Mouse (Mus musculus): ENCODE measurements at regions not wholly inside any gene's neighbourhood (a gene's known extent, or its start where the extent isn't known, plus 50 kb on each side); places are given as distances from the start of the nearest gene placed in this dataset.

GRCm38 (mm10) chr3:115816328-115817160 lies 71.1 kb upstream of the Dph5 start:
- DNase-seq (ENCODE audit: inconsistent ontology term) = no peak

GRCm38 (mm10) chr3:115817771-115818170 lies 69.9 kb upstream of the Dph5 start:
- DNase-seq (ENCODE audit: inconsistent ontology term) = no peak

GRCm38 (mm10) chr3:115818734-115819133 lies 68.9 kb upstream of the Dph5 start:
- no peak for DNase-seq (ENCODE audit: inconsistent ontology term)

- DNase-seq (ENCODE audit: inconsistent ontology term) = no peak
These were observed 68.1 kb upstream of the Dph5 start for GRCm38 (mm10) chr3:115819401-115820138.

GRCm38 (mm10) chr3:115820139-115820481 lies 67.5 kb upstream of the Dph5 start:
- no peak for DNase-seq (ENCODE audit: inconsistent ontology term)

- no peak for DNase-seq (ENCODE audit: inconsistent ontology term)
These were observed 66.0 kb upstream of the Dph5 start for GRCm38 (mm10) chr3:115821627-115822026.

- DNase-seq (ENCODE audit: inconsistent ontology term) = peak; percentile 81
These were observed 65.1 kb upstream of the Dph5 start for GRCm38 (mm10) chr3:115822491-115822890.

- DNase-seq (ENCODE audit: inconsistent ontology term) = no peak
These were observed 63.9 kb upstream of the Dph5 start for GRCm38 (mm10) chr3:115823741-115824140.

GRCm38 (mm10) chr3:115824792-115825191 lies 62.8 kb upstream of the Dph5 start:
- DNase-seq (ENCODE audit: inconsistent ontology term) = no peak

GRCm38 (mm10) chr3:115835381-115835780 lies 52.3 kb upstream of the Dph5 start:
- DNase-seq (ENCODE audit: inconsistent ontology term) = no peak

- peak; percentile 81 for DNase-seq (ENCODE audit: inconsistent ontology term)
These were observed 49.9 kb upstream of the Dph5 start for GRCm38 (mm10) chr3:115837617-115838216.

Measured in Muller cell, postnatal 12 days (primary cell).